Mouse (Mus musculus): ENCODE results near the gene Slc25a38.
"Not testable (repeated sequence)": the region's sequence is repeated elsewhere in the genome, so short reads cannot be mapped to it uniquely, and the experiment has no call there.

The Slc25a38 gene

GRCm38 (mm10) chr9:120101165-120101564 is 9.0 kb upstream of the Slc25a38 start:
- no peak for DNase-seq (ENCODE audit: low spot score)

- DNase-seq (ENCODE audit: low spot score): not testable (repeated sequence)
These were observed 1.2 kb upstream of the Slc25a38 start for GRCm38 (mm10) chr9:120108953-120109352.

DNA sequence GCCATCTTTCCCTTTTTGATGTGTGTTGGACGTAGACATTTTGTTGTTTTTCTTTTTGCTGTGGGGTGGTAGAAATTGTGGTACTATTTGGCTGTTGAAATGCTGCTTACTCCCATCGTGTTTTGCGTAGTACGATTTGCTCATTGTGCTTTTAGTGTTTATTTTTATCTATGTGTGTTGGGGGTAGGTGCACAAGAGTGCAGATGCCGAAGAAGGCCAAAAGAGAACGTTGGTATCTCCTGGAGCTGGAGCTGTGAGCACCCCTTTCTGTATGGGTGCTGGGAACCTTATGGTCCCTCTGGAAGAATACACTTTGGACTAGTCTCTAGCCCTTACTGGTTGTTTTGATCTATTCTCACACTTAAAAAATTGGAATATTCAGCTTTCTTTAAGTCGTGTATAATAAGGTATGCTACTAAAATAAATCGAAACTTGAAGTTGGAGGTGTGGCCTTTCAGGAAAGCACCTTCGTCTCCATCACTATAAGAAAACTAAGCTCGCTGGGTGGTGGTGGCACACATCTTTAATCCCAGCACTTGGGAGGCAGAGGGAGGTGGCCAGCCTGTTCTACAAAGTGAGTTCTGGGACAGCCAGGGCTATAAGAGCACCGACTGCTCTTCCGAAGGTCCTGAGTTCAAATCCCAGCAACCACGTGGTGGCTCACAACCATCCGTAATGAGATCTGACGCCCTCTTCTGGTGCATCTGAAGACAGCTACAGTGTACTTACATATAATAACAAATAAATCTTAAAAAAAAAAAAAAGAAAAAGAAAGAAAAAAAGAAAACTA is 1.2 kb downstream of the Slc25a38 start:
- no peak for DNase-seq (ENCODE audit: low spot score)

DNA sequence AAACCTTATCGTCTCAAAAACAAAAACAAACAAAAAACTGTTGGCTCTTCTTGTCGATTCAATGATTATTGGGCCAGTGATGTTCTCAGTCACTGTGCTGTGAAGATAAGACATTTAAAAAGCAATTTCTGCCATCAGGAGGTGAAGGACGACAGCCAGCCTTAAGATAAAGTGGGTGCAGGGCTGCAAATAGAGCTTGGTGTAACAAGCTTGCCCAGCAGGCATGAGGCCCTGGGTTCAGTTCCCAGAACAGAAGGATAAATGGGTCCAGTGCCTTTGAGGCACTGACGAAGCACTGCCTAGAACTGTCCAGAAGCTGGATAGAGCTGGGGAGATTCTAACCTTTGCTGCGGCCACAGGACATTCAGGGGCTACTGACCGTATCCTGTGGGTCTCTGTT is 2.3 kb downstream of the Slc25a38 start:
- no peak for DNase-seq (ENCODE audit: low spot score)

- no peak for DNase-seq (ENCODE audit: low spot score)
These were observed 3.3 kb downstream of the Slc25a38 start for GRCm38 (mm10) chr9:120113456-120113855.

DNA sequence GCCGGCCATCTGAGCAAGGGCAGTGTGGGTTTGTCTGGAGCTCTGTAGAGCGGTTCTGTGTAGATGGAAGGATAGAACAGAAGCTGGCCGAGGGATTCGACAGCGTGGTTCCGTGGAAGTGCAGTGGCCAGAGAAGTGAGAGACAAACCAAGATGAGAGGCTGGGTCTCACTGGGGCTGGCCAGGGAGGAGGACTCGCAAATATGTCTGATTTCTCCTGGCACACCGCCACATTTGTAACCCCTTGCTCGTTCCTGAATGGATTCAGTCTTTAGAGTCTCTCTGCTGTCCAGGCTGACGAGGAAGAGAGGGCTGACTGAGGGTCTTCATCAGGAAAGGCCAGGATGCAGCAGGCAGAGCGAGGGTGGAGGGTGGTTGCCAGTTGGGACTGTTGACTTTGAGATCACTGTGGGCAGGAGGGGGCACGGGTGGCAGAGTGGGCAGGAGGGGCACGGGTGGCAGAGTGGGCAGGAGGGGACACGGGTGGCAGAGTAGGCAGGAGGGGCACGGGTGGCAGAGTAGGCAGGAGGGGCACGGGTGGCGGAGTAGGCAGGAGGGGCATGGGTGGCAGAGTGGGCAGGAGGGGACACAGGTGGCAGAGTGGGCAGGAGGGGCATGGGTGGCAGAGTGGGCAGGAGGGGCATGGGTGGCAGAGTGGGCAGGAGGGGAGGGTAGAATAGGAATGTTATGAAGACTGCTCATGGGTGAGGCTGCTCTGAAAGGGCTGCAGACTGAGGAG is 4.0 kb downstream of the Slc25a38 start:
- DNase-seq (ENCODE audit: low spot score): no peak

DNA sequence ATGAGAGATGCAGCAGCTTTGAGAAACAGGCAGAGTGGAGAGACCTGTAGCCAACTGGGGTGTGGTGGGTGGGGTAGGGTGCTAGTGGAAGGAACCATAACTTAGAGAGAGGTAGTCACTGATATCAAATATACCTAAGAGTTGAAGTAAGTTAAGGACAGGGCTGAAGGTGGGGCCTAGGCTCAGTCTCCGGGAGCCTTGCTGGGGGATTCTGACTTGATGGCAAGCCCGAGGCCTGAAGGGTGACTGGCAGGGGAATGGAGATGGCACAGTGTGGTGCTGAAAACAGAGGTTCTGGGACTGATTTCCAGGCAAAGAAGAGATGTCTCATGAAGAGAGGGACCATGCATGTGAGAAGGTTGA is 4.6 kb downstream of the Slc25a38 start:
- no peak for DNase-seq (ENCODE audit: low spot score)

DNA sequence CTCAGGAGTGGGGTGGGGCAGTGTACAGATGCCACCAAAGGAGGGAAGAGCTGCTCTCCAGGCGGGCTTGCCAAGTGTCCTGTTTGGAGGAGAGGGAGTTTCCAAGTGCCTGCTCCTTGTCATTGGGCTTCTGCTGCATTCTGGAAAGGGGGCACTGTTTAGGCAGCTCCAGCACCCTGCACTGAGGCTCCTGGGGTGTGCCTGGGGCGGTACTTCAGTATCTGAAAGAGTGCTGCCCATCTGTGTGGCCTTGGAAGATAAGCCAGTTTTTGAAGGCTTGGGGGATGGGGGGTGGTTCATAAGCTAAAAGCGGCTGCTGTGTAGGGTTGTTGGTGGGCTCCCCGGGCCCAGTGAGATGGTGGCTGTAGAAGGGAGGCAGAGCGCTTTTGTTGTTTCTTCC is 5.4 kb downstream of the Slc25a38 start:
- no peak for DNase-seq (ENCODE audit: low spot score)

GRCm38 (mm10) chr9:120116184-120116624 is 6.0 kb downstream of the Slc25a38 start:
- no peak for DNase-seq (ENCODE audit: low spot score)

- DNase-seq (ENCODE audit: low spot score): no peak
These were observed 8.0 kb downstream of the Slc25a38 start for GRCm38 (mm10) chr9:120118212-120118611.

GRCm38 (mm10) chr9:120120503-120120902 is 10.3 kb downstream of the Slc25a38 start:
- no peak for DNase-seq (ENCODE audit: low spot score)

- DNase-seq (ENCODE audit: low spot score): no peak
These were observed 16.7 kb downstream of the Slc25a38 start for GRCm38 (mm10) chr9:120126868-120127267.

- peak; percentile 90 for DNase-seq (ENCODE audit: low spot score)
These were observed 17.5 kb downstream of the Slc25a38 start, which contains the start of gene Rpsa for GRCm38 (mm10) chr9:120127538-120128251. TSS of gene Rpsa (plus strand) at chr9:120127689.

DNA sequence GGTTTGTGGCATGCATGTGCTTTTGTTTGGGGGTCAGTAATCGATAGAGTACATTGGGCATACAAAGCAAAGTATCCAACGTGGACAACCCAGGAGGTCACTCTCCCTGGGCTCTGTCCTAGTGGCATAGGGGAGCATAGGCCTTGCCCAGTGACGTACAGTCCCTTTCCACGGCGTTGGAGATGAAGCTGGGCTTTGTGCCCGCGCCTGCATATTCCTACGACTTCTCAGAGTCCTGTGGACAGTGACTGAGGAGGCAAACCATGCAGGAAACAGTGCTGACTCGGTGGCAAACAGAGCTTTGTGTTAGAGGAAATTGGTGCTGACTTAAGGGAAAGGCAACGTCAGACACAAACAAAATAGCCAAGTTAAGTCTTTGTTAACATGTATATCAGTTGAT is 19.1 kb downstream of the Slc25a38 start:
- no peak for DNase-seq (ENCODE audit: low spot score)

DNA sequence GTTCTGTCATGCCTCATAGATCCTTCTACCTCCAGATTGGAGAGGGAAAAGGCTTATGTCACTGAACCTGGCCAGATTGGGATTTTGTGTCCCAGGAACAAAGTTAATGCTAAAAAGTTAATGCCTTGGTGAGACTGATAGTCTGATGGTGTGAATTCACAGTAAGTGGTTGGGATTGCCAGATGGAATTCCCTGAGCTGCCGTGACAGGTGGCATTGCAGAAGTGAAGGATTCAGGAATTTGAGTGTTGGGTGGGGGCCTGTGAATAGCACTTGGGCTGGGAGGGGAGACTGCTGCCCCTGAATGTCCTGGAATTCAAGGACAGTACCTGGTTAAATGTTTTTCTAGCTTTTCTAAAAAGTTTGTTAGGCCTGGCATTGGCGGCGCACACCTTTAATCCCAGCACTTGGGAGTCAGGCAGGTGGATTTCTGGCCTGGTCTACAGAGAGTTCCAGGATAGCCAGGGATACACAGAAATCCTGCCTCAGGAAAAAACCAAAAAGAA is 21.7 kb downstream of the Slc25a38 start:
- DNase-seq (ENCODE audit: low spot score): no peak

GRCm38 (mm10) chr9:120132980-120133754 is 23.0 kb downstream of the Slc25a38 start:
- DNase-seq (ENCODE audit: low spot score): no peak

DNA sequence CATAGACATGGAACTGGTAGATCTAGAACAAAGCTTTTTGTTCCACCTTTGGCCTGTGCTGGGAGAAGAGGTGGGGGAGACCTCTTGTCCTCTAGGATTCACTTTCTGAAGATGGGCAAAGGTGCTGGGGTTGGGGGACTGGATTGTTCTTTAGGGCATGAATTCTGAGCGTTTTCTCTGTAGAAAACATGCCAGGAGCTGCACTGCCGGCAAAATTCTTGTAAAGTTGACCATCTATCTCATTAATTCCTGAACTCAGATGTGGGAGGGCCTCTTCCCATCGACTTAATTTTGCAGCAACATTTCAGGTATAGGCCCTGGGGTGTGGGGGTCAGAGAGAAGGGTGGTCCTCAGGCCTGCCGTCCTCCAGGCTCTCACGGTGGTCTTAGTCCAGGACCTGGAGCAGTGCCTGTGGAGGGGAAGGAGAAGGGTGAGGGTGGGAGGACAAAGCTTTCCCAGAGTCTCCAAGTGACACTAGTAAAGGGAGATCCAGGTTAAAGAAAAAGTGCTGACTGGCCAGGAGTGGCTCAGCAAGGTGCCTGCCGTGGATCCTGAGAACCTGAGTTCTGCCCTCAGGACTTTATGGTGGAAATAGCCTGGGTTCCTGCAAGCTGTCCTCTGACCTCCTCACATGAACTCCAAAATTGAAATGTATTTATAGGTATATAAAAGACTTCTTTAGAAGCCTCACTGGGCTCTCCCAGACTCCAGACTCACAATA is 23.7 kb downstream of the Slc25a38 start:
- no peak for DNase-seq (ENCODE audit: low spot score)

GRCm38 (mm10) chr9:120134529-120135160 is 24.5 kb downstream of the Slc25a38 start:
- DNase-seq (ENCODE audit: low spot score): no peak

DNA sequence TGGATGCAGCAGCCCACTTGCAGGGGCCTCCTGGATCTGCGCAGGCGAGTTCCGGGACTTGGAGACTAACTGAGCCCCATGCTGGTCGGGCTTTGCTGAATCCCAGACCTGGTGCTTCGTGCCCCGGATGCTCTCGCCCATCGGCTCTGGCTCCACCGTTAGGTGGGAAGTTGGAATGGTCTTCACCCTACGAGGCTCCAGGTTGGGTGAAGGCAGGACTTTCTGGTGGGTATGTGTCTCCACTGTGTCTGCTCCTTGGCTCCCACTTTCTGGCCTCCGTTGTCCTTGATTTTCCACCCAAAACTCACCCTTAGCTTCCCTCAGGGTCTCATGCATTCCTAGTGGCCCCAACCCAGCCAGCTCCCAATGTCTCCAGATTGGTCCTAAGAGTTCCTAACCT is 25.3 kb downstream of the Slc25a38 start:
- no peak for DNase-seq (ENCODE audit: low spot score)

DNA sequence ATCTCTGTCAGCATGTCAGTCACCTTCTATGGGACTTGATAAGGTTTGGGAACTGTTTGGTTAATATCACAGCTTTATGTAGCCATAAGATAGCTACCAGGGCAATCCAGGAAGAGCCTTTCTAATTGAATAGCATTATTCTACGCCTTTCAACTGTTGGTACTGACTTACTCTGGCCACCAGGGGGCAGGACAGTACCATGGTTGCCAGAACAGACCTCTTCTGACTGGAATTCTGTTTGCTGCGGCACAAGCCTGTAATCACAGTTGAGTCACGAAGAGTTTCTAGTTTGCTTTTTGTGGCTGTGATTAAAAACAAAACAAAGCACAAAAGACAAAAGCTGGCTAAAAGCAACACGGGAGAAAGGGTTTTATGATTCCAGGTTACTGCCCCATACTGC is 30.5 kb downstream of the Slc25a38 start:
- DNase-seq (ENCODE audit: low spot score): peak; percentile 54

DNA sequence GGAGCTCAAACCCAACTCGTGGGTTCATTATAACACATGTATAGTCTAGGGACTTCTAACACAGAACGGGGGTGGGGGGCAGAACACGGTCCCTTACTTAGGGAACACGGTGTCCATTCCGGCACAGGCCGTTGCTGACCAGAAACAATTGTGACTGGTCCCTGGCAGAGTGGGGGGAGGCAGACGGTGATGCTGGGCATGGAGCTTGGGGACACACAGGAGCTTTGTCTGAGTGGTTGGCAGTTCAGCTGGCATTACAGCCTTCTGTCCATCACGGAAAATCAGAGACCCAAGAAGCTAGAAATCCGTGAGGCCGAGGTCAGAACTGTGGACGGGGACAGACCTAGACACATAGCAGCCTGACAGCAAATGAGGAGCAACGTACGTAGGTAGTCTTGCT is 34.3 kb downstream of the Slc25a38 start:
- no peak for DNase-seq (ENCODE audit: low spot score)

Measured in layer of hippocampus, adult 9-10 months (tissue).